Mouse (Mus musculus): ENCODE results near the gene Smchd1.
"Not testable (repeated sequence)": the region's sequence is repeated elsewhere in the genome, so short reads cannot be mapped to it uniquely, and the experiment has no call there.

Smchd1 gene

DNA sequence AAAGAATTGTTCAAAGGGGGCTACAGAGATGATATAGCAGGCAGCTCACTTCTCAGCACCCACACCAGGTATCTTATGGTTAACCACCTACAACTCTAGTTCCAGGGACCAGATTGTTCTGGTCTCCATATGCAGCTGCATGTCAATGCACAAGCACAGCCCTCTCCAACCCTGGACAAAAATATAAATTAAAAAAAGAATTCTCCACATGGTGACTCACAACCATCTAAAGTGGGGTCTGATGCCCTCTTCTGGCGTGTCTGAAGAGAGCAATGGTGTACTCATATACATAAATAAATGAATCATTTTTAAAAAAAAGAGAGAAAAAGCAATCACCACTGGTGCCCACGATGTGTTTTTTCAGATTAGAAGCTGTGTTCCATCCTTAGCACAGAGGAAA, 30.4 kb downstream of the Smchd1 start:
- no peak for DNase-seq (ENCODE audit: low spot score)

DNA sequence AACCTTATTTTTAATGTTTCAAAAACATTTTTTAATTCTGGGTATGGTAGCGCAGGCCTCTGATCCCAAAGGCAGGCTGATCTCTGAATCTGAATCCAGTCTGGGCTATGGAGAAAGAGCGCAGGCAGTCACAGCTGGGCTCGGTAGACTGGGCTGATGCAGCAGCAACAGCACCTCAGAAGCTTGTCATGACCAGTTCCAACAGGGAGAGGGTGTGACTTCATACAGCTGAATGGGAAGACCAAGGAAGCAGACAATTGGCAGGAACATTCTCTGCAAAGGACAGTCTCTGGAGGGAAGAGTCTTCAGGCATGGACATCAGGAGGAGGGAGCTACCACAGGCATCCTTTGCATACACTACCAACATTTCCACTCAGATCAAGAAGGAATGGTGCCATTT, 31.0 kb downstream of the Smchd1 start:
- DNase-seq (ENCODE audit: low spot score): no peak

DNA sequence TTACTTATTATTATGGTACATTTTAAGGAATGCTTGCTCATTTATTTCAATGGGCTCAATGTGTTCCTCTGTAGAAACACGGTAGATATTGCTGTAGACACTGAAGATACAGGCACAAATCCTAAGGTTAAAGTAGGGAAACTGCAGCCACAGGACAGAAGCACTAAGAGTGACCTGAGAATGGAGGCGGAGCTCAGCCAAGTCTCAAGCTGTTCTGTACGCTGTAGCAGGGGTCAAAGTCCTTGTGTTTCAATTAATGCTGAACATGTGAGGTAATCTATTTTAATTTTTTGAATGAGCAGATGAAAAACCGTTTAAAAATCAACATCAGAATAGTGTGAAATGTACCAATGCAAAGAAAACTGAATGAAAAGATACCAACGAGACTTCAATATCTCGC, 31.9 kb downstream of the Smchd1 start:
- no peak for DNase-seq (ENCODE audit: low spot score)

DNA sequence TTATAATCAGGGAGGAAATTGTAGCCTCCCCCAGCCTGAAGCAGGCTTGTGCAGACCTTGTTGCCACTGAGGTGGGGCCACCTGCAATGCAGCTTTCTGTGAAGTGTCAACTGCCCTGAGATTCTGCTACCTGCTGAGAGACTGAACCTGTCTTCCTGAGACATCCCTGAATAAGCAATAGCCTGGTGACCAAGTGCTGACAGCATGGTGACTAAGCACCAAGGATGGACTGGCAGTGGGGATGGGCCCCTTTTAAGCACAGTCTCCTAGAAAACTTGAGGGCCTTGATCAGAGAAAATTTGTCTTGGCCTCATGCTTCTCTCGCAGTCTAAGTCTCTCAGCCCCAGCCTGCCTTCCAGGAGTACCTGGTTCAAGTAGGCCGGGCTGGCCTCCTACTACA, 52.6 kb downstream of the Smchd1 start:
- DNase-seq (ENCODE audit: low spot score): not testable (repeated sequence)

DNA sequence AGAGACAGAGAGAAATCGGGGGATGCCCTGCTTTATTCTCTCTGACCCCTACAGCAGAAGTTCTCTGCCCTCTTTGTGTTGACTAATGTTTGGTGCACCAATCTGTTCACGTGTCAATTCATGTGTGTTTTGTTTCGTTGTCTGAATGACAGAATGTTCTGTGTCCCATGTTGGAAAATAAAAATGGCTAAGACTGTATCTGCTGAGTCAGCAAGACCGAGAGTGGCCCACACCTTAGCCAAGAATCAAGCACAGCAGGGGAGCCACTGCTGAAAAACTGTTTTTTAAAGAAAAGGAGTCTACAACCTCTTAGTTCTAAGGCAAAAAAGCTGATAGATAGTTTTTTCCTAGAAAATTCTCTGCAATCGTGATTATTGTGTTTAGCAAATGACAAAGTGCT, 55.7 kb downstream of the Smchd1 start:
- not testable (repeated sequence) for DNase-seq (ENCODE audit: low spot score)

DNA sequence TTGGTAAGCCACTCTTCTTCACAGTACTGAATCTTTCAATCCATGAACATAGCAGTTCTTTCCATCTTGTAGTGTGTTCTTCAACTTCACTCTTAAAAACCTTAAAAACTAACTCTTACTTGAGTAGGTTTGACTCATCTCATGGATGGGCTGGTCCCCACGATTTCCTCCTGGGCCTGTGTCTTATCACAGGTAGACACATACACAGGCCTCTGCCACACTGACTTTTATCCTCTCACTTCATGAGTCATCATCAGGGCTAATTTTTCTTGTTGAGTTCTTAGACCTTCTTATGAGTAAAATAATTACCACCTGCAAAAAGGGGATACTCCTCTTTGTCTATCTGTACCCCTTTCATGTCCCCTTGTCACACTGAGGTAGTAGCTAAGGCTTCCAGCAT, 58.1 kb downstream of the Smchd1 start:
- DNase-seq (ENCODE audit: low spot score): no peak

DNA sequence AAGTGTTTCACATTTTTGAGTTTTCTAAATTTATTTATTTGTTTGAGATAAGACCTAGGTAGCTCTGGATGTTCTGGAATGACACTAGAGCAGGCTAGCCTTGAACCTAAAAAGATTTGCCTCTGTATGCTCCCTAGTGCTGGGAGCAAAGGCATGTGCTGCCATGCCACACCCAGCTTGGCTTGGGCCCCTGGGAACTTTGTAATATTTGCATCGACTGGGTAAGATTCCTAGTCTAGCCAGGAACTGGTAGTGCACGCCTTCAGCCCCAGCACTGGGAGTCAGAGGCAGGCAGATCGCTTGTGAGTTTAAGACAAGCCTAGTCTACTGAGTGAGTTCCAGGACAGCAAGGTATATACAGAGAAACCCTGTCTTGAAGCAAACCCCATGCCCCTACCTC, 87.7 kb downstream of the Smchd1 start:
- no peak for DNase-seq (ENCODE audit: low spot score)

DNA sequence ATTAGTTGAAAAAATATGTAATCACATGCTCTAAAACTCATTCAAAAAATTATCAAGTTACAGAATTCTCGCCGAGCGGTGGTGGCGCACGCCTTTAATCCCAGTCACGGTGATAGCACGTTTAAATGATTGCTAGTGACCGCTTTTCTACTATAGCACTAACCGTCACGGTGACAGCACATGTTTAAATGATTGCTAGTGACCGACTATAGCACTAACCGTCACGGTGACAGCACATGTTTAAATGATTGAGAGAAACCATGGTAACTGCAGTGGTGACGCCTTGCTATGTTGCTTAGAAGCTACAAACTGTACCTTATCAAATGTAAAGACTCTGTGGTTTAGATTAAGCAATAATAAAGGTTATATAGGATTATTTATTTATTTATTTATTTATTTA, 94.8 kb downstream of the Smchd1 start:
- no peak for DNase-seq (ENCODE audit: low spot score)

DNA sequence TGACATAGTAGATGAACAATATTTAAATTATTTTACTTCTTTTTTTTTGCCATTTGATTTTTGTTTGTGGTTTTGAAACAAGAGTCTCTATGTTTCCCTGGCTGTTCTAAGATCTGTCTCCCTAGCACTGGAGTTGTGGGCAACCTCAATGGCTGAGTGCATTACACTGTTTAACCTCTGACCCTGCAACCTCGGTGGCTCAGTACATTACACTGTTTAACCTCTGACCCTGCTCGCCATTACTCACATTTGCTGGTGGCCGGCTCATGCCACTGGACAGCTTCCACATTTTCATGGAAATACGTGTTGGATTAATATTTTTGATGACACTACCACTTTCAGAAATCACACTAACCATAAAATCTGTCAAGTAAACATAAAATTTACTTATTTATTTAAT, 97.2 kb downstream of the Smchd1 start:
- DNase-seq (ENCODE audit: low spot score): no peak

DNA sequence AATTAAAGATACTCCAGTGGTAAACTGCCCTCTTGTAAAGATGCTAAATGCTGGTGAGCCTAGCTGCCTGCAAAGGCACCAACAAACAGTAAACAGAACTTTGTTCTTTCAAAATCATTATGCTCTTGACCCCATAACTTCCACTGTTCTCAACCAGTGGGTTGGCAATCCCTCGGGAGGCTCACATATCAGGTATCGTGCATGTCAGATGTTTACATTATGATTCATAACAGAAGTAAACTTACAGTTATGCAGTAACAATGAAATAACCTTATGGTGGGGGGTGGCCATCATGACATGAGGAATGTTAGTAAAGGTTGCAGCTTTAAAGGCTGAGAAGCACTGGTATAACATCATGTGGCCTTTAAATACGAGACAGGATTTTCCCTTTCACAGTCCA, 119.6 kb downstream of the Smchd1 start:
- DNase-seq (ENCODE audit: low spot score): no peak

DNA sequence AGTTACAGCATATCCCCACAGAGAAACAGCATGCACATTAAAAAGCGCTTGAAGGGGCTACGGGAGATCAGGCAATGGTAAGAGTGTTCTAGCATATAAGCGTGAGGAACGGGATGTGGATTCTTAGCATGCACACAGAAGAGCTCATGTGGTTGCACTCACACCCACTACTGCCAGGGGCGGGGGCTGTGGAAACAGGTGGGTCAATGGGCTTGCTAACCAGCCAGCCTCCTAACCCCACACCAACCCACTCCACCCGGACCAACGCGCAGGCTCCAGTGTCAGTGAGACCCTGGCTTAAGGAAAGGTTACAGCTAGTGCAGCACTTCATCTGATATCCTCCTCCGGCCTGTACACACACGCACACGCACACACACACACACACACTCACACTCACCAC, 120.9 kb downstream of the Smchd1 start:
- DNase-seq (ENCODE audit: low spot score): no peak

DNA sequence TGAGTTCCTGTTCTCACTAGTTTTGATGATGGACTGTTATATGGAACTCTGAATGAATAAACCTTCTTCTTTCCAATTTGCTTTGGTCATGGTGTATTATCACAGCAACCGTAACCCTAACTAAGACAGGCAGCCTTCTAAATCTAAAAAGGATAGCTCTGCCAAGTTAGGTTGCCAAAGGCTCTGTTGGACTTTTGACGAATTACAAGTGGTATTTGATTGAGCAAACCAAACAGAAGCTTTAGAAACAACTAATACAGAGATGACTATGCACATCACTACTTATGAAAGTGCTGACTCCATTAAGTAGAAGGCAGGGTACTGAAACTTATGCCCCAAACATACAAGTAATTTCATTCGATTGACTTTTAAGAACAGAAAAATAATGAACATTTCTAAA, 127.0 kb downstream of the Smchd1 start:
- no peak for DNase-seq (ENCODE audit: low spot score)

DNA sequence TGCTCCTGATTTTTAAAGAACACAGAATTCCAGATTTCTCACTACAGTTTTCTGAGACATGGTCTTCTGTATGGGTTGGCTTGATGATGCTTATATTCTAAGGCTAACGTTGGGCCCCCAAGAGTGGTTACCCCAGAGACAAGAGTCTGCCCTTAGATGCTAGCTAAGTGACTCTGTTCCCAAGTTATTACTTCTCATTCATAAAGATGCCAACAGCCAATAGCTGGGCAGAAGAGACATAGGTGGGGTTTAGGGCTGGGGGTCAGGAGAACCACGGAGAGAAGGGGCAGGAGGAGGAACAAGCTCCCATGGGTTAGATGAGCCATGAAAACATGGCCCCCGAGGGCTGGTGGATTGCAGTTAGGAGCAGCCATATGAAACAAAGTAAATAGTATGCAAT, 133.1 kb downstream of the Smchd1 start:
- no peak for DNase-seq (ENCODE audit: low spot score)

DNA sequence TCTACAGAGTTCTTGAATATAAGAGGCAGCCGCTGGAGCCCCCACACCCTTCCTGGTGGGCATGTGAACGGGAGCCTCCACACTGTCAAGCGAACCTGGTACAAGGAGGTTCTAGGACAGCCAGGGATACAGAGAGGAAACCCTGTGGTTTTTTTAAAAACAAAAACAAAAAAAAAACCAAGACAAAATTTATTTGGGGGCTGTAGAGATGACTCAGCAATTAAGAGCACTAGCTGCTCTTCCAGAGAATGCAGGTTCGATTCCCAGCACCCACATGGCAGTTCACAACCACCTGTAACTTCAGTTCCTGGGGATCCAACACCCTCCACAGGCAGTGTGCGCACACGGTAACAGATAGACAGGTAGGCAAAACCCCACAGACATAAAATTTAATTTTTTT, 136.5 kb downstream of the Smchd1 start:
- DNase-seq (ENCODE audit: low spot score): no peak

DNA sequence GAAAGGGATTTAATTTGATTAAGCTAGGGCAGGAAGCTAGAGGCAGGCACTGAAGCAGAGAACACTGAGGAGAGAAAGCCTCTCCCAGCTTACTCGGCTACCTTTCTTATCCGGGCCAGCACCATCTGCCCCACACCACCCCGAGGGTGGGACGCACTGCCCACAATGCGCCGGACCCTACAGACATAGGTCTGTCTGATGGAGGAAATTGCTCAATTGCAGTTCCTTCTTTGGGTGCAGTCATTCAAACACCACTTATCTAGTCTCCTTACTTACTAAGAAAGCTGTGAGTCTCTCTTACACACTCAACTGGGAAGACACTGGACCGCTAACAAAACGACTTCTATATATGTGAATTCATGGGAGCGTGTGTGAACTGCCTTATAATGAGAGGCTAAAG, 137.6 kb downstream of the Smchd1 start:
- no peak for DNase-seq (ENCODE audit: low spot score)

DNA sequence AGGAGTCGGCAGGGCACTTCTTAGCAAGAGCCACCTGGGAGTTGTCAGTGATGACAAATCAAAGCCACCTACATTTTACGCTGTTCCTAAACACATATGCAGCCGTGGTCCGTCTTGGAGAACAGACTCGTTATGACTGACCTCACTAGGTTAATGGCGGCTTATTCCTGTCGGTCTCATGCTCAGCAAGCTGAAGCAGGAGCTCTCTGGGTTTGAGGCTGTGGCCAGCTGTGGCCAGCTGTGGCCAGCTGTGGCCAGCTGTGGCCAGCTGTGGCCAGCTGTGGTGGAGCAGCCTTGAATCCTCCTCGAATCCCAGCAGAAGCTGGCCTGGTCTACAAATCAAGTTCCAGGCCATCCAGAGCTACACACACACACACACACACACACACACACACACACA, 138.7 kb downstream of the Smchd1 start:
- no peak for DNase-seq (ENCODE audit: low spot score)

DNA sequence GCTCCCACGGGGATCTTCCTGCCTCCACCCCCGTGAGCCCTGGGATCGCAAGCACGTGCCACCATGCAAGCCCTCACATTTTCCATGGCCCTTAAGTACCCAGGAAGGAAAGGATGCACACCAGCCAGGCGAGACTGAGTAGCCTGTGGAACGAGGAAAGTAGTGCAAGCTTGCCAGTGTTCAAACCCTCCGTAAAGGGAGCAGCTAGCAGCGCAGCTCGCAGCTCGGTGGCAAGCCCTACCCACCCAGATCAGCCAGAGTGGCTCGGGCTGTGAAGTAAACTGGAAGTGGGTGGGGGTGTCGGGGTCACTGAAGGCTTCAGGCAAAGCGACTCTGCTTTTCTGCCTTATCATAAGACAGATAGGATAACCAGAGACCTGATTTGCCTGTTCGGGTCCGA, 142.8 kb downstream of the Smchd1 start:
- no peak for DNase-seq (ENCODE audit: low spot score)

DNA sequence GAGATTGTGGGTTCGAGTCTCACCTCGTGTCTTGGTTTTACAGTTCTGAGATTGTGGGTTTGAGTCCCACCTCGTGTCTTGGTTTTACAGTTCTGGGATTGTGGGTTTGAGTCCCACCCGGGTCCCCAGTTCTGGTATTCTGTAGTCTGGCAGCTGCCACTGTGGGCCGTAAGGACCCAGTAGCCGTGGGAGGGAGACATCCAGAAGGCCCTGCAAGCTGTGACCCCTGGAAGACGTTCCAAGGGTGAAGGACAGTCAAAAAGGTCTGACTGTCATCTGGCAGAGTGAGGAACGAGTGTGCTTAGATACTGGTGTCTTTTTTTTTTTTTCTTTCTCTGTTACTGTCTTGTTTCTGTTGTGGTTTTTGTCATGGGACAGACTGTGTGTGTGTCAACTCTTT, 154.4 kb downstream of the Smchd1 start:
- not testable (repeated sequence) for DNase-seq (ENCODE audit: low spot score)

DNA sequence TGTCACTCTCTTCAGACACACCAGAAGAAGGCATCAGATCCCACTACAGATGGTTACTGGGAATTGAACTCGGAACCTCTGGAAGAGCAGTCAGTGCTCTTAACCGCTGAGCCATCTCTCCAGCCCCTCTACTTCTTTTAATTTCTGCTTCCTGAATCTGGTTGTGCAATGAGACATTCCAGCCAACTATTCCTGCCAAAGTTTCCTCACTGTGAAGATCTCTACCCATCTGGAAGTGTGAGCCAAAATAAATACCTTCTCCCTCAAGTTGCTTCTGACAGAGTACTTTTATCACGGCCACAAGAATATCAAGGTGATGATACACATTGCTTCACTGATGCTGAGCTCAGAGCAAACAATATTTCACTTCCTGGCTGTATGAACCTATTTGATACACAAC, 155.8 kb downstream of the Smchd1 start:
- no peak for DNase-seq (ENCODE audit: low spot score)

DNA sequence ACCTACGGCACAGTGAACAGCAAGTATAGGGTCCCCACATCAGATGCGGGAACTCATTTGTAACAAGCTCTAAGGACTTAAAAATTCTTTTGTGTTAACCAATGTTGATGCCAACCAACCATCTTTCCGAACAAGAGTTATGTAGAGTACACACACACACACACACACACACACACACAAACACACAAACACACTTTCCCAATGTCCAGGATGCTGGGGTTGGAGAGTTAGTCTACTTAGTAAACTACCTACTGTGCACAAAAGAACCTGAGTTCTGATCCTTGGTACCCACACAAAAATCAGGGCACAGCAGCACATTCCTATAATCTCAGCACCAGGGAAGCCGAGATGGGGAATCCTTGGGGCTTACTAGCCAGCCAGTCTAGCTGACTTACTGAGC, 157.6 kb downstream of the Smchd1 start:
- DNase-seq (ENCODE audit: low spot score): no peak

DNA sequence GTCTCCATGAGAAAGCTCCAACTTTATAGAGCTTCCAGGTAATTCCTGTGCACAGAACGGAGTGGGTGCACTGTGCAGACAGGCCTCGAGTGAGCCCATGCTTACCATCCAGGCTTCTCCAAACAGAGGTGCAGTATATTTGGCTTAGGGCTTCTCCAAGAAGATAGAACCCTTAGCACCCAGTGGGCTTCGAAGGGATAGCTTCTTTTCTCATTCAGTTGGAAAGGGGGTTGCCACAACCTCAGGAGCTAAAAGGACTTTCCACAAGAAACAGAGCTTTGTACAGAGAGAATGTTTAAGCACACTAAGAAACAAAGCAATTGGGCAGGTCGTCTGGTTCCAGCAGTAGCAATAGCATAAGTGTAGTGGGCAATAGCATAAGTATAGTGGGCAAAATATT, 160.8 kb downstream of the Smchd1 start:
- DNase-seq (ENCODE audit: low spot score): no peak

DNA sequence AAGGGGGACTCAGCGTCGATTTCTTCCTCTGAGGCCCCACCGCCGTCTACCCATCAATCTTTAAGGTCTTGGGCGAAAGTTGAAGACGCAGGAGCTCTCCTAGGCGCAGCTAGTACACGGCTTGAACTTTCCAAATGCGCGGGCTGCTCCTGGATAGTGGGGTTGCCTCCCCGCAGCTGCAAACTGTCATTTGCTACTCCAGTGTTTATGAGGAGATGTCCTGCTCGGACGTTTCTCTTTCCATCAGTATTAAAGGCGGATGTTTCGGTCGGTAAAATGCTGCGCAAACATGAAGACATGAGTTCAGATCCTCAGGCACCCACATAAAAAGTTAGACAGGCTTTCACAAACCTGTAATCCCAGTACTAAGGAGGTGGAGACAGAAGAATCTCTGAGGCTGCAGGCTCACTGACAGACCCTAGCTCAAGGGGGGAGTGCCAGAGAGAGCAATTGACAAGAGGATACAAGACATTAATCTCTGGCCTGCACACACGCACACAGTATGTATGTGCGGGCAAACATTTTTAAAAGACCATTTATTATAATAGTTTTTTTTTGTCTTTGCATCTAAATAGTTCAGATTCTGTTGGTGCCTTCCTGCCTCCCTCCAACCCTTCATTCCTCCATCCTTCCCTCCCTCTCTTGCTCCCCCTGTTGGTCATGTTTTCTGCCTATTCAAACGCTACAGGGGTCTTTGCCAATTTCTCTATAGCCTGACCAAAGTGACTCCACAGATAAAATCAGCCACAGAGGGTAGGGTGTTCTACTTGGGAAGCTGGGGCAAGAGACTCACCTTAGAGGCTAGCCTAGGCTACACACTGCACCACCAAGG, 163.6 kb downstream of the Smchd1 start, which contains the start of gene Emilin2:
Gene Emilin2, minus strand, starts transcription at position 639 of the 832 bp plus-strand sequence.
- no peak for DNase-seq (ENCODE audit: low spot score)

DNA sequence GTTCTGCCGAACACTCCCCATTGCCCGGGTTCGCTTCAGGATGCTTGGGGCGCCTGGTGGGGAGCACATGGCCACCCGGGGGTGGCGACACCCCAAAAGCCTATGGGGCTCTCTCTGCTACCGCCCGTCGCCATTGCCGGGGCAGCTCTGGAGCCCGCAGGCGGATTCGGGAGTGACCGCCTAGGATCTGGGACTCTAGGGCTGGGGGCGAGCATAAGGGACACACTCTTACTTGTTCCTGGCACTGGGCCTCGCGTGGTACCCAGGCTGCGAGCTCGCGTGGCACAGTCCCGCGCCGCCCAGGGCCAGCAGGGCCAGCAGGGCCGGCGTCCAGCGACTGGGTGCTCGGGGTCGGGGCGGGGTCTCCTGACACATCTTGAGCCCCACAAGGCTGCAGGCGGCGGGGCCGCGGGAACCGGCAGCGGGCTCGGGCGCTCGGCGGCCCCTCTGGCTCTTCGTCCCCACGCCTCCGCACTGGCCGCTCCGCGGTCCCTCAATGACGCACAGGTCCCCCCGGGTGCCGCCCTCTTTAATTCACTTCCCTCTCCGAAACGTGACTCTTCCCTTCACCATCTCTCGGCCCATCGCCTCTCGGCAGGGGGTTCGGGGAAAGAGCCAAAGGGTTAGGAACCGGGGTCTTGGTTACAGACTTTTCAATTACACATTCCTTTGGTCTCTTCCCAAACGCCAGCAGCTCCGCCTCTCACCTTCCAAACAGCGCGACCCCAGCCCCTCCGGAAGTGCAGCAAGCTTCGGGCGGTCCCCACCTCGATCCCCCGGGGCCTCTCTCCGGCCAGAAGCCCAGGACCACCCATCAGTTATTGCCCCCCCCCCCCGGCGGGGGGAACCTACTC, 164.4 kb downstream of the Smchd1 start:
- DNase-seq (ENCODE audit: low spot score): peak; percentile 47
